Mouse (Mus musculus) right cerebral cortex, postnatal 25 days (tissue): ENCODE data around the gene Ubtf.
A peak's percentile ranks its signal among the peaks of the same experiment; 100 is the strongest.

ENCODE experiments used
- DNase-seq: peaks from one replicate; pipeline ENCODE4 v3.0.0; 2022

The Ubtf gene

GRCm38 (mm10) chr11:102317298-102317900 is 2.1 kb downstream of the Ubtf start:
- peak; percentile 74 for DNase-seq

GRCm38 (mm10) chr11:102316572-102317297 is 2.8 kb downstream of the Ubtf start:
- peak; percentile 87 for DNase-seq

- no peak for DNase-seq
These were observed 3.6 kb downstream of the Ubtf start for GRCm38 (mm10) chr11:102315690-102316571.

- DNase-seq: no peak
These were observed 5.2 kb downstream of the Ubtf start for GRCm38 (mm10) chr11:102314321-102314720.

GRCm38 (mm10) chr11:102312586-102312985 is 7.0 kb downstream of the Ubtf start:
- DNase-seq: no peak

- no peak for DNase-seq
These were observed 7.6 kb downstream of the Ubtf start for GRCm38 (mm10) chr11:102311966-102312365.

GRCm38 (mm10) chr11:102310768-102311695 is 8.5 kb downstream of the Ubtf start:
- no peak for DNase-seq

- DNase-seq: no peak
These were observed 9.5 kb downstream of the Ubtf start for GRCm38 (mm10) chr11:102309821-102310617.

- peak; percentile 96 for DNase-seq
These were observed 10.6 kb downstream of the Ubtf start for GRCm38 (mm10) chr11:102308979-102309378.

- DNase-seq: no peak
These were observed 11.4 kb downstream of the Ubtf start for GRCm38 (mm10) chr11:102308104-102308503.

- DNase-seq: no peak
These were observed 14.2 kb downstream of the Ubtf start for GRCm38 (mm10) chr11:102305359-102305758.

GRCm38 (mm10) chr11:102304141-102304540 is 15.4 kb downstream of the Ubtf start:
- DNase-seq: no peak

- DNase-seq: no peak
These were observed 19.7 kb downstream of the Ubtf start for GRCm38 (mm10) chr11:102299839-102300238.

GRCm38 (mm10) chr11:102297577-102298556 is 21.7 kb downstream of the Ubtf start:
- no peak for DNase-seq

- DNase-seq: peak; percentile 99
These were observed 22.8 kb downstream of the Ubtf start, which contains the start of gene Atxn7l3 for GRCm38 (mm10) chr11:102296491-102297472. TSS of gene Atxn7l3 (minus strand) at chr11:102296631.

GRCm38 (mm10) chr11:102295598-102296471 is 23.7 kb downstream of the Ubtf start:
- peak; percentile 49 for DNase-seq

- peak; percentile 37 for DNase-seq
These were observed 24.5 kb downstream of the Ubtf start for GRCm38 (mm10) chr11:102294887-102295597.
